Mouse (Mus musculus) thymus, adult 2 months (tissue): ENCODE results near the gene Ttc17.

Source experiments
- CTCF ChIP-seq: fragments of 200-500 bp; IDR thresholded peaks from 2 replicates; pipeline ENCODE4 v1.5.1; 2012; ENCODE audit warnings: mild to moderate bottlenecking, control low read depth, low read length, moderate library complexity, borderline replicate concordance; ENCODE audit not compliant: control insufficient read depth, poor library complexity, insufficient read depth; ENCODE audit errors: extremely low read depth
- POLR2A ChIP-seq: fragments of 200-500 bp; IDR thresholded peaks from 2 replicates; pipeline ENCODE4 v1.6.1; 2012; ENCODE audit warnings: mild to moderate bottlenecking, low read length, control low read depth, moderate library complexity; ENCODE audit not compliant: control insufficient read depth, poor library complexity, insufficient read depth; ENCODE audit errors: extremely low read depth

DNA sequence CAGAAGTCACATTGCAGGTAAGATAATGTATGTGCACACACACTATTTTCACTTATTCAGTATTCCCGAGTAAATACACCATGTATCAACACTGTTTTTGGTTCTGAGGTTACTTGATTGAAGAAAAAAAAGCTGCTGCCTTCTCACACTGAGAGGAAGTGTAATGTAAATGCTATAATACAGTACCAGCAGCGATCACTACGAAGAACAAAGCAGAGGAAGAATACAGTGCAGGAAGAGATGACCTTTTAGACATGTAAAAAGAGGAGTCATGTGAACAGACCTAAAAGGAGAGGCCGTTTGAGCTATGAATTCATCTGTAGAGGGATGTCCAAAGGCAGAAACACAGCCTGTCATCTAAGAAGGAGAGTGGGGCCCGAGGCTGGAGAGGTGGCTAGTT, 9.0 kb downstream of the Ttc17 start:
- TF ChIP-seq CTCF (no peak), POLR2A (no peak)
